Mouse (Mus musculus): ENCODE results near the gene Nxph1. TPM values are rescaled to one million over a fixed set of nuclear protein-coding genes. Genes with fewer than 3 reads are reported as not detected.

Gene Nxph1
- total RNA-seq, 2 experiments from 2014 or later = 38.9 to 39.9 TPM

- peak in 1 of 2 experiments; percentile 19 for DNase-seq (ENCODE audit: low spot score in 2 of 2)
- intact Hi-C loops (cut with DNase I) = loop anchor here (10.0 kb wide), 1 partner anchor 277 kb away; no protein-coding TSS in a partner anchor
Measured at GRCm38 (mm10) chr6:8957529-8957887, 9.3 kb downstream of the Nxph1 start.

- intact Hi-C loops (cut with DNase I) = loop anchor here (10.0 kb wide), 1 partner anchor 277 kb away; no protein-coding TSS in a partner anchor
- peak in 1 of 2 experiments; percentile 7 for DNase-seq (ENCODE audit: low spot score in 2 of 2)
Measured at GRCm38 (mm10) chr6:8958081-8958919, 10.1 kb downstream of the Nxph1 start.

- no peak for DNase-seq (ENCODE audit: low spot score in 2 of 2)
- intact Hi-C loops (cut with DNase I) = loop anchor here (10.0 kb wide), 1 partner anchor 275 kb away; no protein-coding TSS in a partner anchor
Measured at GRCm38 (mm10) chr6:8959810-8960209, 11.6 kb downstream of the Nxph1 start.

GRCm38 (mm10) chr6:8970576-8970975, 22.3 kb downstream of the Nxph1 start:
- DNase-seq (ENCODE audit: low spot score in 2 of 2) = no peak
- intact Hi-C loops (cut with DNase I) = no loop called here

GRCm38 (mm10) chr6:8979237-8979871, 31.1 kb downstream of the Nxph1 start:
- intact Hi-C loops (cut with DNase I) = no loop called here

GRCm38 (mm10) chr6:8996301-8996943, 48.2 kb downstream of the Nxph1 start:
- intact Hi-C loops (cut with DNase I) = no loop called here
- no peak for DNase-seq (ENCODE audit: low spot score in 2 of 2)

More at GRCm38 (mm10) chr6:8979237-8979871, 31.1 kb downstream of the Nxph1 start:
- DNase-seq (ENCODE audit: low spot score in 2 of 2) = no peak

- intact Hi-C loops (cut with DNase I) = no loop called here
- no peak for DNase-seq (ENCODE audit: low spot score in 2 of 2)
Measured at GRCm38 (mm10) chr6:8997326-8997725, 49.1 kb downstream of the Nxph1 start.

- DNase-seq (ENCODE audit: low spot score in 2 of 2) = no peak
- intact Hi-C loops (cut with DNase I) = no loop called here
Measured at GRCm38 (mm10) chr6:9002686-9003085, 54.5 kb downstream of the Nxph1 start.

GRCm38 (mm10) chr6:9026631-9027030, 78.4 kb downstream of the Nxph1 start:
- intact Hi-C loops (cut with DNase I) = no loop called here
- DNase-seq (ENCODE audit: low spot score in 2 of 2) = no peak

GRCm38 (mm10) chr6:9027146-9027545, 78.9 kb downstream of the Nxph1 start:
- intact Hi-C loops (cut with DNase I) = no loop called here

GRCm38 (mm10) chr6:9028501-9028900, 80.3 kb downstream of the Nxph1 start:
- intact Hi-C loops (cut with DNase I) = no loop called here
- no peak for DNase-seq (ENCODE audit: low spot score in 2 of 2)

More at GRCm38 (mm10) chr6:9027146-9027545, 78.9 kb downstream of the Nxph1 start:
- no peak for DNase-seq (ENCODE audit: low spot score in 2 of 2)

GRCm38 (mm10) chr6:9039286-9039685, 91.1 kb downstream of the Nxph1 start:
- intact Hi-C loops (cut with DNase I) = no loop called here
- DNase-seq (ENCODE audit: low spot score in 2 of 2) = no peak

- intact Hi-C loops (cut with DNase I) = no loop called here
- DNase-seq (ENCODE audit: low spot score in 2 of 2) = no peak
Measured at GRCm38 (mm10) chr6:9040991-9041390, 92.8 kb downstream of the Nxph1 start.

GRCm38 (mm10) chr6:9042391-9042790, 94.2 kb downstream of the Nxph1 start:
- intact Hi-C loops (cut with DNase I) = no loop called here
- DNase-seq (ENCODE audit: low spot score in 2 of 2) = no peak

GRCm38 (mm10) chr6:9046815-9047214, 98.6 kb downstream of the Nxph1 start:
- DNase-seq (ENCODE audit: low spot score in 2 of 2) = no peak
- intact Hi-C loops (cut with DNase I) = no loop called here

- DNase-seq (ENCODE audit: low spot score in 2 of 2) = no peak
- intact Hi-C loops (cut with DNase I) = no loop called here
Measured at GRCm38 (mm10) chr6:9061261-9062105, 113.3 kb downstream of the Nxph1 start.

- DNase-seq (ENCODE audit: low spot score in 2 of 2) = no peak
- intact Hi-C loops (cut with DNase I) = no loop called here
Measured at GRCm38 (mm10) chr6:9066435-9066834, 118.2 kb downstream of the Nxph1 start.

GRCm38 (mm10) chr6:9069913-9070312, 121.7 kb downstream of the Nxph1 start:
- intact Hi-C loops (cut with DNase I) = no loop called here
- DNase-seq (ENCODE audit: low spot score in 2 of 2) = no peak

- intact Hi-C loops (cut with DNase I) = no loop called here
- DNase-seq (ENCODE audit: low spot score in 2 of 2) = no peak
Measured at GRCm38 (mm10) chr6:9076463-9076862, 128.2 kb downstream of the Nxph1 start.

All from left cerebral cortex, postnatal 36 days (tissue).